Mouse (Mus musculus) ES-E14 (cell line): Measurements from ENCODE around the gene Hes3.
A peak's percentile ranks its signal among the peaks of the same experiment; 100 is the strongest.

Source experiments
- MAFK ChIP-seq: IDR thresholded peaks from 2 replicates; pipeline ENCODE4 v1.6.1; 2014; ENCODE audit warnings: mild to moderate bottlenecking, low read depth, low read length, inconsistent platforms; ENCODE audit not compliant: insufficient read depth
- ZNF384 ChIP-seq: IDR thresholded peaks from 2 replicates; pipeline ENCODE4 v1.6.1; 2012; ENCODE audit warnings: low read depth, low read length, inconsistent platforms

DNA sequence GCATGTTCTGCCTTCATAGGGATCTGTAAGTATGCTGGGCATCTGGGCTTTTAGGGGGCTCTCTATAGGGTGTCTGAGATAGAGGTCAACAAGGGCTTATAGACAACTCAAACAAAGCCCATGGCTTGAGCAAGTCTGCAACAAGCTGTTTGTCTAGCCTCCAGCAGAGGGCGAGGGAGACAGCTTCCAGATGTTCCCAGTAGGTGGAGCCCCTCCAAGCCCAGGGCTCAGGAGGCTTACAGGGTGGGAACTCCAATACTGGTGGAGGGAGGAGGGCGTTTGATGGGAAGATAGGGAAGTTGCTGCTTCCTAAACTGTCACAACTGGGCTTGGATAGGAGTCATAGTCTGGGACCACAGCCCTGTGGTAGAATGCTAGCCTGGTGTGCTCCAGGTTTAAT, 41.5 kb upstream of the Hes3 start:
- no peak for TF ChIP-seq MAFK
- 0 out of 2 replicates have a peak, but pooled peaks have one; percentile 12 for TF ChIP-seq ZNF384
